Mouse (Mus musculus) adipocyte (in vitro differentiated cells): Measurements from ENCODE around the gene Rfng.
"Not testable (repeated sequence)": the region's sequence is repeated elsewhere in the genome, so short reads cannot be mapped to it uniquely, and the experiment has no call there.

Experiments used
- DNase-seq: peaks from one replicate; pipeline ENCODE4 v3.0.0-alpha.2; 2016; ENCODE audit warnings: low spot score

Gene Rfng

DNA sequence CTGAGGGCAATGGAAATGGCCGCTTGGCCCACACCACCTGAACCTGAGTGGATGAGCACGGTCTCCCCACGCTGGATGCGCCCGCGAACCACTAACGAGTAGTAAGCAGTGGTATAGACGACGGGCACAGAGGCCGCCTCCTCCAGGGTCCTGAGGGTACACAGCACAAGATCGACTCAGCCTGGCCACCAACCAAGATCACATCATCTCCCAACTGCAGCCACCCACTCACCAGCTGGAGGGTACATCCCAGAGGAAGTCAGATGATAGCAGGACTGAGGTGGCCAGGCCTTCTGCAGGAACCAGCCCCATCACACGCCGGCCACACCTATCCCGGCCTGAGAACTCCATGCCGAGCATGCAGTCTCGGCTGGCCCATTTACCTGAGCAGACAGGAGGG is 28.1 kb upstream of the Rfng start:
- DNase-seq = no peak

DNA sequence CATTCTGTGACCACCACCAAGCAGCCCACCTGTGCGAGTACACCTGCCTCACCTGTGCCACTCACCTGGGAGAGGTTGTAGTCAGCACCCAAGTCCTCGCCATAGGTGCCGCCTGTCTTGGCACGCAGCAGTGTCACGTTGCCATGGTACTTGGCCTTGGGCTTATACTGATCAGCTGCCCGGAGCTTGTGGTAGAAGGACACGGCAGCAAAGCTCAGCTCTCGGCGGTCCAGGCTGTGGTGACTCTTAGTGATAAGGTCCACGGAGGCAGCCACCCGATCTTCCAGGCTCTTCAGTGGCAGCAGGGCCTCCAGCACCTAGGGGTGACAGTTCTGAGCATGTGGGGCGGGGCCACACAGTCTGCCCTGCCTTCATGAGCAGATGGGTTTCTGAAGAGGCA is 24.0 kb upstream of the Rfng start:
- no peak for DNase-seq

DNA sequence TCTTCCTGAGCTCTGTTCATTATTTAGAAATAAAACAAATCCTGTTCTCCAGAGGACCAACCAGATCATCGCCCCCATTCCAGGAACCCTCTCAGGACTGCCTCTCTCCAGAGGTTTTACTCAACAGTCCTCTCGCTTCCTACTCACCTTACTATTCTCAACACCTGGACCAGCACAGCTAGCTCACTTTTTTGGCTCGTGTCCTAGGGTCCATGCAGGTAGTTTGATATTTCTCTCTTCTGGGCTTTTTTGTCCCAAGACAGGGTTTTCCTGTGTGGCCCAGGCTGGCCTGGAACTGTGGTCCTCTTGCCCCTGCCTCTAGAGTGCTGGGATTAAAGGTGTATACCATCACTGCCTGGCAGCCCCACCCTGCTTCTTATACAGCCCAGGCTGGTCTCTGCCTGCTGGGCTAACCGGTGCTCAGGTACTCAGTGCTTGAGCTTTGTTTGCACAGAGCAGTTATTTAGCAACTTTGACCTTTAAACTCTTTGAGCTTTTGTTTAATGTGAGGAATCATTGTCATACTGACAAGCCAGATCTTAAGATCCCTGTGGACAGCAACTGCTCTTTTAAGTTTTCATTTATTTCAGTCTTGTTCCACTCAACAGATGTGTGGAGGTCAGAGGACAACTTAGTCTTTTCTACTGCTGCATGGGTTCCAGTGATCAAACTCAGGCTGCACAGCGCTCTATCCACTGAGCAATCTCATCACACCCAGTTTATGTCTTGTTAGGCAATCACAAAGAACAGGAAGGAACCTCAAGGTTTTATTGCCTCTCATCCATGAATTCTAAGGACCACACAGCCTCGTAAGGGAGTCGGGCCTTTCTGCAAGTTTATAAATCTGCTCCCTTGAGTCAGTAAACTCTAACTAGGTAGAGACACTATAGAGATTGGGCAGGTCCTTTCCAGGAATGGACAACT is 21.6 kb upstream of the Rfng start:
- DNase-seq = no peak

DNA sequence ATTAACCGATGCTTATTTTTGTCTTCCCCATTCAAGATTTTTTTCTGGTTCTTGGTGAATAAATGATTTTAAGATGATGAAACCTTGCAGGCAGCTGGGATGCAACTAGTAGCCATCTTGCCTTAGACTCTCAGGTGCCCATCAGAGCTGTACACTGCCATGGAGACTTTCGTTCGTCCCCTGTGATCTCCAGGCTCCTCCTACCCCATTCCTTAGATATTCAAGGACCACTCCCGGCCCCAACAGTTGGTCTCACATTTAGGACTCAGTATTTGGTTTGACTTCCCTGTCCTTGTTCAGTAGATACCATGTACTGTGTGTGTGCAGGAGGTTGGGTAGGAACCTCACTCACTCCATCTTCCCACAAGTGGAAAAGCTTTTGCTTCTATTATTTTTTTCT is 20.8 kb upstream of the Rfng start:
- DNase-seq = no peak

DNA sequence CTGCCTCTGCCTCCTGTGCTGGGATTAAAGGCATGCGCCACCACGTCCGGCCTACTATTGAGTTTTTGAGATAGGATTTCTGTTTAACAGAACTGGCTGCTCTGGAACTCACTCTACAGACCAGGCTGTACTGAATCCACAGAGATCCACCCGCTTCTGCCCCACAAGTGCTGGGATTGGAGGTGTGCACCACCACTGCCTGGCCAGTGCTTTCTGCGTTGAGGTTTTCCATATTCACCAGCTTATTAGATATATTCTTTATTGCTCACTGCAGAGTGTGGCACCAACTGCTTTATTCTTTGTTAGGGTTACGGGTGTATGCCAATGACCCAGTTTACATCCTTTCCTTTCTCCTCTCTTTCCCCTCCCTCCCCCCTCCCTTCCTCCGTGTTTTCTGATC is 20.3 kb upstream of the Rfng start:
- DNase-seq = no peak

DNA sequence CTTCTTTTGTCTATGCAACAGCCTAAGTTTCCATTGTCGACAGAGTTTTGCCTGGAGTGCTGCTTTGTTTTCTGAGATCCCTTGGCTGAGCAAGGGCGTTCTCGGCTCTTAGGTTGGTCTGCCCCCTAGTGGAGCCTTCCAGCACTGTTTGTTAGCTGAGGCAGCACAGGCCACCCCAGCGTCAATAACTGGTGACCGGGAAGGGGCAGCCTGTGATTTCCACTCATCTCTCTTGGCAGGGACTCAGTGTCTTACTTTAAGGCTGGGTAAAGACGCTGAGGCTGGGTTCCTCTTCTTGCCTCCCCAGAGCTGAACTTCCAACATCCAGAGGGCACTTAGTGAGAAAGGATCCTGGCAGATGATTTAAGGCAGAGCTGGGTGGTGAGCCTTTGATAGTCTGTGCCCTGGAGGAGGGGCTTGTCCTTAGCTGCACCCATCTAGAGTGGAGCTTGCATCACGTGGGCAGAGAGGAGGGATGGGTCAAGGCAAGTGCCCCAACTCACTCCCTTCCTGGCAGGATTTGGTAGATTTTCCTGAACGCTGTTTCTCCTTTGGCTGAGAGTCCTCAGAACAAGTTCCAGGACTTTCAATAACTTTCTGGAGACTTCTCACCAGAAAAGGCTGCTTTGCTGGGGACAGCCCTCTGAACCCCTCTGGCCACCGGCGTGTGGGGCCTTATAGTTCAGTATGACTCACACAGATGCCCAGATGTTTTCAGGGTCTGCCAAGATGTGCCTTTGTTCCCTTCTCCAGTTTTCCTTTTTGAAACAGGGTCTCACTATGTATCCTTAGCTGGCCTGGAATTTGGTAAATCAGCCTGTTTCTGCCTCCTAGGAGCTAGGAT is 16.3 kb upstream of the Rfng start:
- peak; percentile 97 for DNase-seq

DNA sequence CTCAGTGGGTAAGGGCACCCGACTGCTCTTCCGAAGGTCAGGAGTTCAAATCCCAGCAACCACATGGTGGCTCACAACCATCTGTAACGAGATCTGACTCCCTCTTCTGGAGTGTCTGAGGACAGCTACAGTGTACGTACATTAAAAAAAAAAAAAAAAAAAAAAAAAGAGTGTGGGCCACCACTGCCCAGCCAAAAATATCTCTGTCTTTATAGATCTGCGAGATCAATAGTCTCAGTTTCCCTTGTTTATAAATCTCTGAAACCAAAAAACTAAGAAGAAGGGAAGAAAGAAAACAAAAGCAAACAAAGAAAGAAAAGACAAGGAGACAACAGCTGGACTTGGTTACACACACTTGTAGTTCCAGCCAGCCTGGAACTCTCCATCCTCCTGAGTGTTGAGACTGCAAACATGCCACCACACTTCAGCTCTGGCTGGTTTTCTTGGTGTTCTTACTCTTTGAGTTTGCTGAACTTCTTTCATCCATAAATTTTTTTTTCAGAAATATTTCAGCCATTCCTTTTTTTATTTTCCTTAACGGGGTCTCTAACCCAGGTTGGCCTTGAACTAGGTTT is 15.4 kb upstream of the Rfng start:
- no peak for DNase-seq

DNA sequence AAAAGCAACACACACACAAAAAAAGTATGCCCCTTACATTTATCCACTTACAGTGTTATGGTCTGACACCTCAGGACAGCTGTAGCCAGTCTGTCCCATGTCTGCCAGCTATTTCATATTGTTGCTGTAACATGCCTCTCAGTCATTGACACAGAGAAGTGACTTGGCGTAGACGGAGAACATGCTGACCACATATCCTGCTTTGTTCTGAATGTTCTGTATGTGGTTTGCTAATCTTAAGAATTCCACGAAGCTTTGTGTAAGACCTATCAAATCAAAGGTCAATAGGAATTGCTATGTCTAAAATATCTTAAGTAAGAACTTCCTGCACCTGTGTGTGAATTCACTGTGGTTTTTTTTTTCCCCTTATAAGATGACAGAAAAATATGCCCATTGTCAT is 14.2 kb upstream of the Rfng start:
- DNase-seq = no peak

DNA sequence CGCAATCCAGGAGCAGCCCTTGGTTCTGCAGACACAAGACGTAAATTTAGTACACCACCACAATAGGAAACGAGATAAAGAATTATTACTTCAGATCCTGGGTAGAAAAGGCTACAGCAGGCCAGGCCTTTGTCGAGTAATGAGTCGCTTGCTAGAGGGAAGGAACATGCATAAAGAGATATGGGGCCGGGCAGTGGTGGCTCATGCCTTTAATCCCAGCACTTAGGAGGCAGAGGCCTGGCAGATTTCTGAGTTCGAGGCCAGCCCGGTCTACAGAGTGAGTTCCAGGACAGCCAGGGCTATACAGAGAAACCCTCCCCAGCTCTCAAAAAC is 12.6 kb upstream of the Rfng start:
- DNase-seq = no peak

DNA sequence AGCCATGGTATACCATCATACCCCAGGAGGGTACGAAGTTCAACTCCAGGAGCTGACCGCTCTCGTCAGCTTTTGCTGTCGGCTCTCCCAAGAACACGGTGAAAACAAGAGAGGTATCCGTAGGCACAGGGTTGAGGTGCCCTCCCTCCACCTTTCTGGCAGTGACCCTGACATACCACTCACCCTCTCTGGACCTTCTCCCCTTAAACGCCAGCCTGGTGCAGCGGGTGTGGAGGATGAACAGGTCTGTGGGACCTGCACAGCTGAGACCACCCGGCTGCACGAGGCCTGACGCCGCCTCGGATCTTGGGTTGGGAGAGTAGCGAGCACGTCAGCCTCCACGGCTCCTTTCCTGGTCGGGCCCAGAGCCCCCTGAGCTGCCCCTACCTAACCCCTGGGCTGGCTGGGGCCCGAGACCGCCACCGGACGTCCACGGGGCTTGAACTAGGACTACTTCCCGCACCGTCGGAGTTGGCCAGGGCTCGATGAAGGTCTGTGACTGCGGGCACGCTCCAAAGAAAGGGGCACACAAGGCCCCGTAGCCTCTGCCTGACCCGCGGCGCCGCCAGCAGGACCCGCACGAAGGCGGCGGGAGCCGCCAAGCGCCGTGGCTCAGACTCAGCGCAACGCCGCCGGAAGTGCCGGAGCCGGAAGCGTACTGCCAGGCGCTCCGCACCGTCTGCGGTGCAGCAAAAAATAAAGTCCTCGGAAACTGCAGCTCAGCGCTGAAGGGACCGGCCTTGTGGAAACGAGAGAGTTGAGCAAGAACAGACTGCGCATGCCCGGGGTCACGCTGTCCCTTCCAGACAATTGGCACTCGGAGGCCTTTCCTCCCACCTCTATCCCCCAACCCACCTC is 12.0 kb upstream of the Rfng start, which contains the start of gene Dus1l:
TSS of gene Dus1l (minus strand) at position 648 of the 858 bp plus-strand sequence.
- peak; percentile 97 for DNase-seq

DNA sequence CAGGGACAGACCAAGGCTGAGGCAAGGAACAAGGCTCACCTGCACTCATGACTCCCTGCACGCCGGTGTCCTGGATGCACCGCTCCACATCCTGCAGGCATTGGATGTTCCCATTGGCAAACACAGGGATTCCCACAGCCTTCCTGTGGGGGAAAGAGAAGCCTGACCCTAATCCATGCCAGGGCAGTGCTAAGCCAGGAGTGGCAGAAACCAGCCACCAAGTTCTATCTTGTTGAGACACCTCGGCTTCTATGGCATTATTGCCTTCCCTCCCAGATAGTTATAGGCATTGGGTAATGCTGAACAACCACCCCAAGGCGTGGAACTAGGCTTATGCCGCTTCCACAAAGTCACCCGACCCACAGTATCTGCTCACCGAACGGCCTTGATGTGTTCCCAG is 8.6 kb upstream of the Rfng start:
- no peak for DNase-seq

DNA sequence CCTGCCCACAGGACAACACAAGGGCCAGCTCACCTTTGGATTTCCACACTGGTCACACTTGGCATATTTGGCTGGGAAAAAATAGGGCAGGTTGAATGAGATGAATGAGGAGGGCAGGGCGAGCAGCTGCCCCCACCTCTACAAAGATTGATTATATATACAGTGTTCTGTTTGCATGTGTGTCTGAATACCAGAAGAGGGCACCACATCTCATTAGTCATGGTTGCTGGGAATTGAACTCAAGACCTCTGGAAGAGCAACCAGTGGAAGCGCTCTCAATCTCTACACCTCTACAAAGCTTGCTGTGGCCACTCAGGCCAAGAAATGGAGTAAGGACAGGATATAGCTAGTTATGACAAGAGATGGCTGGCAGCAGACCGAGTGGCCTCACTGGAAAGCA is 5.8 kb upstream of the Rfng start:
- no peak for DNase-seq

DNA sequence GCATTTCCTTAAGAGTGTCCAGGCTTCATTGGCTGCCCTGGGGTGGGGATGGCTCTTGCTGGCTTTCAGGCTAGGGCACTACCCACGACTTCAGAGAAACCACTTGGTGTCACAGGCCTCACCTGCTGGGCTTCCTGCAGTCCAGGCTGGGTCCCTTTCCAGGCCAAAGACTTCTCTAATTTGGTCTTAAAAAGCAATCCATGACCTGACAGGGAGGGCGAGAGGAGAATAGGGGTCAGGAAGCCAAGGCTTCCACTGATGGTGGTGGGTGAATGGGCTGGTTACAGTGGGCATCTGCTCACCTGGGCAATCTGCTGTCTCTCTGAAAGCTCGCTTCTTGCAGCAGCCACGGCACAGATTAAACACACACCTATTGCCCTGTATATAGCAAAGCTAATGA is 5.3 kb upstream of the Rfng start:
- no peak for DNase-seq

DNA sequence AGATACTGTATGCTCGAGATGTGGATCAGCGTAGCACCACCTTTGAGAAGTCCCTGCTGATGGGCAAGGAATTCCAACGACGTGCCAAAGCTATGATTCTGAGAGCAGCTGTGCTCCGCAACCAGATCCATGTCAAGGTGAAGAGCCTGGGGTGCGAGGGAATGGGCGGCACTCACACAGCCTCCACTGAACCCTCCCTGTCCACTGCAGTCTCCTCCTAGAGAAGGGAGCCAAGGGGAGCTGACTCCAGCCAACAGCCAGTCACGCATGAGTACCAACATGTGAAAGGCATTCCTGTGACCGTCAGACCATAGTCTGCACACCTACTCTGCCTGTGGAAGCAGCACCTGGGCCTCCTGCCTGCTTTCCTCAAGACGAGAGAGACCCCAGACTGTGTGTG is 4.5 kb upstream of the Rfng start:
- not testable (repeated sequence) for DNase-seq

DNA sequence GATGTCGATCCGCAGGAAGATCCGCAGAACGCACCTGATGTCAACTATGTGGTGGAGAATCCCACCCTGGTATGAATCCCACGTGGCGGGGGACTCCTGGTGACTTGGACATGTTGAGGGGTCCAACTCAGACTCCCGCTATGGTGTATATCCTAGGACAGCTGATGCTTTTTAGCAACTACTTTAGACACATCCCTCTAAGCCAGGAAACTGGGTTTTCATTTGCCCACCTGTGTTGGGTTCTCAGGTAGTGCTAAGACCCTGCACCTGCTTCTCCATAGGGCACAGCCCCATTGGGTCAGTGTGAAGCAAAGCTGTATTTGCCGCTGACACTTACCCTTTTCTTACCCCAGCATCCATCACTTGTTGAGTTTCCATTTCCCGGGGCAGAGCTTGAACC is 1.1 kb upstream of the Rfng start:
- DNase-seq = no peak

DNA sequence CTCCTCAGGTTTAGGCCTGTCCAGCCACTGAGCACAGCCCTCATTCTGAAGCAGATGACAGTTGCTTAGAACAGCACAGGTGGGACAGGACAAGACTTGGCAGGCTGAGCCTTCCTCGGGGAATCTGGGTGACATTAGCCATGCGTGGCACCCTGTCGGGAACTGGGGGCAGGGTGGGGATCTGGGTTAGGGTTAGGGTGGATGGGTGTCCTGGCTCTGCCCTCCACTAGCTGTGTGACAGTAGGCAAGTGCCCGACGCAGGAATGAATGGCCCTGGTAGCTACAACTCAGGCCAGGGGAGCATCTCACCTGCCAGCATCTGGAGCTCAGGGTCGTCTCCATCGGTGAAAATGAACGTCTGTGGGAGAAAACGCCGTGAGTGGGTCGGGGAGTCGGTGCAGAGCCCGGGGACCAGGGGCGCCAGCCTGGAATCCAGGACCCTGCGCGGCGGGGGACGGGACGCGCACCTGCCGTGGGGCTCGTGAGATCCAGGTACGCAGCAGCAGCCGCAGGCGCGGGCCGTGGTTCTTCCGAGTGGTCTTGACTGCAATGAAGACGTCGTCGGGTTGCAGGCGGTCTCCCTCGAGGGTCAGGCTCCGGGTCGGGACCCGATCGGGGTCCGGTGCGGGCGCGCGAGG is 462 bp downstream of the Rfng start:
- no peak for DNase-seq

DNA sequence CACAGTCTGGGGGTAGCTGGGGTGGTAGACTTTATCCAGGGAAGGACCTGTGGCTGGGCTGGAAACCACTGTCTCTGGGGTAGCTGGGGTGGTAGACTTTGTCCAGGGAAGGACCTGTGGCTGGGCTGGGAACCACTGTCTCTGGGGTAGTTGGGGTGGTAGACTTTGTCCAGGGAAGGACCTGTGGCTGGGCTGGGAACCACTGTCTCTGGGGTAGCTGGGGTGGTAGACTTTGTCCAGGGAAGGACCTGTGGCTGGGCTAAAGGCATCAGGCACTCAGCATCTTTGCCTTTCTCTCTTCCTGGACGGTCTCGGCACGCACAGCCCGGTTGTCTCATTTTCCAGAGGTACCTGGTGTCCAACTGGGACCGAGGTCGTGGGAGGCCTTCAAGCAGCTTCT is 2.6 kb downstream of the Rfng start:
- DNase-seq = not testable (repeated sequence)

DNA sequence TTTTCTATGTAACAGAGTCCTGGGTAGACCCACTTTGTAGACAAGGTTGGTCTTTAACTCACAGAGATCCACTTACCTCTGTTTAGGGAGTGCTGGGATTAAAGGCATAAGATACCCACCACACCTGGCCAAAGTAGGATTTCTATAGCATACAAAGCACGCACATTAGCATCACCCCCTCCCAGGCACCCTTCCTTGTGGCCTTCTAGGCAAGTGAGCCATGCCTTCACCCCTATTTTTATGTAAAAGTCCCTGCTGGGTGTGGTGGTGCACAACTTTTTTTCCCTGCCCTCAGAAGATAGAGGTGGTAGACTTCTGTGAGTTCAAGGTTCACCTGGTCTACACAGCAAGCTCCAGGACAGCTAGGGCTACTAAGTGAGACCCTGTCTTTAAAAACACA is 4.1 kb downstream of the Rfng start:
- no peak for DNase-seq

DNA sequence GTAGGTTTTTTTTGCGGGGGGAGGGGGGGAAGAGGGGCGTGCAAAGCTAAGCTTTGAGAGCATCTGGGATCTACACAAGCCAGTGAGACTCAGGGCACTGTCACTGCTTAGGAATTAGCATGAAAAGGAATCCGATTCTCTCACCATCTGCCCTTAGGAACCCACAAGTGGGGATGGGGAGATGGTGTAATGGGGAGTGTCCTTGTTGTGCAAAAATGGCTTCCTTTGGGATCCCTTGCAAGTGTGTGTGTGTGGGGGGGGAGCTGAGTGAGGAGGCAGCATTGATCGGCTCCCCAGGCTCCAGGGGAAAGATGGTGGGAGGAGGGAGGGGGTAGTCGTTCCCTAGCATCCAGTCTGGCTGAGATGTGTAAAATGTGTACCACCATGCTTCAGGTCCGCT is 6.9 kb downstream of the Rfng start:
- no peak for DNase-seq

DNA sequence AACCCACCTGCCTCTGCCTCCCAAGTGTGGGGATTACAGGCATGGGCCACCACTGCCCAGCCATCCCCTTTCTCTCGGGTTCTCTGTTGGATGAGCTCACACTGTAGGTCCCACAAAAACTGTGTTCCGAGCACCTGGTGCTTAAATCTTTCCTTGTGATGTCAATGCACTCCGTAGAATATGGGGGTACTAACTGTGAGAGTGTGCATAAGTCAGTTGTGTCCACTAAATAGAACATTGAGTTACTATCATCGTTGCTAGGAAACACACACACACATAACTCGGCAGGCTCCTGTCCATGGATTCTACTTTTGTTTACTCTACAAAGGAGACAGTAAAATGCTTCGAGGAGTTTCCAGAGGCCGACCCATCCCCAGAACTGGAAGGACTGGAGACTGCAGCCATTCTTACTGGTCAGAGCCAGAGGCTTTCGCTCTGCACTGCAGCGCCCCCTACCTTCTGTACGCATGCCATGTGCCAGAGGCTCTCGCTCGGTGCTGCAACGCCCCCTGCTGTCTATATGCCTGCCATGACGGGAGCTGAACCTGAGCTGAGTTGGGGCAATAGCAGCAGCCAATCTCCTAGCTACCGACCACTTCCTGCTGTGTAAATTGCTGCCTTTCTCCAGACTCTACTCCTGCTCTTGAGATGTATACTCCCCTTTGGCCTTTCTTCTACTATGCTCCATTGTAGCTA is 8.1 kb downstream of the Rfng start:
- DNase-seq = peak; percentile 98
